Mouse (Mus musculus) frontal cortex, postnatal 10 days (tissue): ENCODE measurements around the gene Nxf1.
A peak's percentile ranks its signal among the peaks of the same experiment; 100 is the strongest.

Source experiments
- DNase-seq, 2 experiments: peaks; one replicate each; pipeline ENCODE4 v3.0.0; 2022; ENCODE audit warnings: low spot score in 2 of 2, mixed read lengths in 1 of 2

The Nxf1 gene

DNA sequence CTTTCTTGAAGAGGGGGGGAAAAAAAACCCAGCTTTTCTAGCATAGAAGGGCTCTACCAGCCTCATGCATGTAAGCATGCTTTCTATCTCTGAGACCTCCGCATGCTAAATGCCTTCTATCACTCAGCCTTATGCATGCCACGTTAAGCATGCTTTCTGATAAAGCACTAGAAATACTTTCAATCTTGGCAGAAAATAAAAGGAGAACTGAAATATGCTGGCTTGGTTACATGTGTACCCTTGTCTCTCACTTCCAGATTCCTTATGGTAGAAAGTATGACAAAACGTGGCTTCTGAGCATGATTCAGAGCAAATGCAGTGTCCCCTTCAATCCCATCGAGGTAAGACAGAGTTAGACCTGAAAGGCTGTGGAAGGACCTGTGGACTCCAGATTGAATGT, 6.4 kb downstream of the Nxf1 start:
- no peak for DNase-seq

DNA sequence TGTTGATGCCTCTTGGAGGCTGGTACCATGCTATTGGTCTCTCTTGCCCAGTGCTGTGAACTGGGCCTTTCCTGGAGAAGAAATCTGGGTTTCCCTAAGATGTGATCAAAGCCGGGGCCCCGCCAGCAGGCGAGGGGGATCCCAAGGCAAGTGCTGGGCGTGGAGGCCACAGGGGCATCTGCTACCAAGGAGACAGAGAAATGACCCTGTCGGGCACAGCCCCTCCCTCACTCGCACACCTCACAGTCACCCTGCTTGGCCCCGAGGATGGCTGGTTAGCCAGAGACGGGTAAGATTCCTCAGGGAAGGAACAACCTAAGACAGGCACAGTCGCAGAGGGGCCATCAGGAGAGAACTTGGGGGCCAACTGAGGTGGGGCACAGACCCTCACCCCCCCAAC, 8.7 kb downstream of the Nxf1 start:
- DNase-seq, result no peak

DNA sequence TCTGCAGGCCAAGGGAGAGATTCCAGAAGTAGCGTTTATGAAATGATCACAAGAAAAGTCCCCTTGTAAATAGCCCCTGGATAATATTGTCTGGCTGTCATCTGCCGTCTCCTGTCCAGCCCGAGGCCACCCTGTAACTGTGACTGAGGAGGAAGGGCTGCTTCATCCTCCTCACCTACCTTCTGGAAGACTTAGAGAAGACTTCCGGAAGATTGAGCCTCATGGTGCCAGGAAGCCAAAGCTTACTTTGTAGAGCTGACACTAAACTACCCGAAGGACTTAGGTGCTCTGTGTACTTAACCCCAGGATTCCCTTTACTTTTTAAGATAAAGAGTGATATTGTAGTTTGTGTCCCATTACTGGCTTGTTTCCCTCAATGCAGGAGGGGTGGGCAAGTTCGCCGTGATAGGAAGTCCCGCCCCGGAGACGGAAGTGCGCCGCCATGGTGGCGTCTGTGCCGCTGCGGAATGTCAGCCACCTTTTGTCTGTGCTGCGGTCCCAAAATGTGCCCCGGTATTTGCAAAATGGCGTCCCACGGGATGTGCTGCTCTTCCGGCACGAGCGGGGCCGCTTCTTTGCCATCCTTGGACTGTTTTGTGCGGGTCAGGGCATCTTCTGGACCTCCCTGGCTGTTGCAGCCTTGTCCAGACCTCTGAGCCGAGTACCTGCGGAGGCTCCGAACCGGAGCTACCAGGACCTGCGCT, 13.8 kb downstream of the Nxf1 start, which contains the start of gene Tmem223:
Gene Tmem223, plus strand, starts transcription at position 430 of the 704 bp plus-strand sequence.
- peak; percentile 69 to 78 for DNase-seq

DNA sequence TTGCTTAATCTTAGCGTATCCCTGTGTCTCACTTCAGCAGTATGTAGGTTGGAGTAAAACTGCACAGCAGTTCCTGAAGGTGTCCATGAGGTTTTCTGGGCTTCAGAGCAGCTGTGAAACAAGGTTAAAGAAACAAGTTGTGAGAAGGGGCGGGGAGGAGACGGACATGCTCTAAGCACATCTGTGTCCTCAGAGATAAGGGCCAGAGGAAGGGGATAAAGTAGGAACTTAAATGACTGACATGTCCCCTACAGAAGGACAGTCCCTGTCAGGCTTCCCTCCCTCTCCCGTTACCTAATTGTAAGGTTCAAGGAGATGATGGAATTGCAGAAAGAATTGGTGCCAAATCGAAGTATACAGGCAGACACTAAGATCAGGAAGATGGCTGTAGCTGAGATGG, 16.1 kb downstream of the Nxf1 start:
- no peak for DNase-seq

DNA sequence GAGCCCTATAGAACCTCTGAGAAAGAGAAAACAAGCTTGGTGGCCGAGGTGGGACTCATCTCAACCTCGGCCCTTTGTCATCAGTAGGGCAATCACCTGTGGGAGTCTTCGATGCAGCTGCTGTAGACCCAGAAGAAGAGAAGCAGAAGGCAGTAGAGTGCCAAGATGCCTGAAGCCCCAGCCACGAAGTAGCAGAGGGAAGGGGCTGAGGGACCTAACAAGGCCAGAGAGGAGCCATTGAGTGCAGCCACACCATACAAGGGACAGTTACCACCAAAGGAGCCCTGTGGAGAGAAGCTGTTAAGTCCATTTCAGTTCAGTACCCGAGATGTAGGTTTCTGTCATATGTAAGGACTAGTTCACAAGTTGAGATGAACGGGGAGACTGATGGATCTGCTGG, 16.5 kb downstream of the Nxf1 start:
- DNase-seq, result no peak

DNA sequence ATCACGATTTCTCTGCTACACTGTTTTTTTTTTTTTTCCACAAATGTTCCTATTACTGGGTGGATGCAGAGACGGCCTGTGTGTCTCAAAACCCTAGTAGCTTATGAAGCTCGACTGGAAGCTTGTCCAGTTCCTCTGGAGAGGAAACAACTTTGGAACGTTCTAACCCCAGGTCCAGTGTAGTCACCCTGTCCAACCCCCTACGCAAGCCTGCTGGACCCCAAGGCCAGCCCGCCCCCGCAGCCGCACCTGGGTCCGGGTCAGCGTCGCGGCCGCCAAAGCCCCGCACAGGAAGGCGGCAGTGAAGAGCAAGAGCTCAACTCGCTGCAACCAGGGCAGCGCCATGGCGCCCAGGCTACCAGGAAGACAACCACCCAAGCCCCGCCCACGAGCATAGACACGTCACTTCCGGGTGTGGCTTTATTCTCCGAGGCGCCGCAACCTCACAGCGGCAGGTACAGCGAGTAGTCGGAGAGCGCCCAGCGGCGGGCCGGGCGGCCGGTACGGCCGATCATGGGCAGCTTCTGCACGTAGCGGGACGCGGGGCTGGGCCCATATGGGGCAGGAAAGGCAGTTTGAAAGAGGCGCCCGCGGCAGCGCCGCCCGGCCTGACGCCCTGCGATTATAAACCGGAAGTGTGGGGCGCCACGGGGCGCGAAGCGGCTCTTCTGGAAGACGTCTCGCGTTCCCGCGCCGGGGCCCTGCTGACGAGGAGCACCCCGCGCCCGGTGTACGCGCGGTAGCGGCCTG, 17.4 kb downstream of the Nxf1 start, which contains the start of gene Tmem179b:
Gene Tmem179b, minus strand, starts transcription at position 382 of the 750 bp plus-strand sequence.
- DNase-seq, result peak; percentile 92 to 95

DNA sequence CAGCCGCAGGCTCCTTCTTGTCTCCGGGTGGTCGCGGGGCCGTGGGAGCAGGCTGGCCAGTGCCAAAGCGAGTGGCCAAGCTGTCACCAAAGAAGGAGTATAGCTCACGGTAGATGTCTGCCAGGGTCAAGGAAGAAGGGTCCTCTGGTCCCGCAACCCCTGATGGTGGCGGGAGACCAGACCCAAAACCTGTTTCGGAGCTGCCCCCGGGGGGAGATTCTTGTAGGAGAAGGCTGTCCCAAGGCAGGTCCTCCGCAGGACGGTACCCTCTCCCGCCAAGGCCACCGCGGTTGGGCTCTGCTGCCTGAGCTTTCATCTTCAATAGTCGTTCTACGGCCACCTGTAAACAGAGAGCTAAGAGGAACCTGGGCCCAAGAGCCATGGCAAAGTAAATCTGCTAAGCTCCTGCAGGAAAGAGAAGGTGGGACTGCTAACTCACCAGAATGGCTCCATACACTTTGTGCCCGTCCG, 18.1 kb downstream of the Nxf1 start:
- no peak for DNase-seq

DNA sequence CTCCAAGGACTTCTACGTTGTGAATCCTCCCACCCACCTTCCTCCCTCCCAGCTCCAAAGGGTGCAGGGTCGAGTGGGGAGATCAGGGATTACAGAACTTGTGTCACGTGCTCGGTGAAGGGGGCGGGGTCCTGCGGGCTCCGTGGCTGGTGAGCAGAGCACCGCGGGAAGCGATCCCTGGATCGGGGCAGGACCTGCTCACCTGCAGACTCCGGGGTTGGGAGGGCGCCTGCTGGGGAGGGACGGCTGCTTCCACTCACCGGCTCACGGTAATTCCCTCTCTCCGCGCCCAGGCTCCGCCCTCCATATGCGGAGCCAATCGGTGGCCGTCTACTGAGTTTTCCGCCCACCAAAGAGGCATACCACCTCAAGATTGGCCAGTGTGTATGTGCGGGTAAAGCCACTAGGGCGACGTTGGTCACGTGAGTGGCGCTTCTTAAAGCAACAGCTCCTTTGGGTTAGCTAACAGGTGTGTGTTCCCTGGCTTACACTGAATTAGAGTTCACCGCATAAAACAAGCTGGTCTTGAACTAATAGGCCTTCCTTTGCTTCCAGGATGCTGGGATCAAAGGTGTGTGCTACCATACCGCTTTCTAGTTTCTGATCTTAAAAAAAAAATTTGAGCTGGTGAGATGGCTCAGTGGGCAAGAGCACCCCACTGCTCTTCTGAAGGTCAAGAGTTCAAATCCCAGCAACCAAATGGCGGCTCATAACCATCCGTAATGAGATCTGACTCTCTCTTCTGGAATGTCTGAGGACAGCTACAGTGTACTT, 29.3 kb downstream of the Nxf1 start, which contains the start of gene Taf6l:
Gene Taf6l, minus strand, starts transcription at position 410 of the 774 bp plus-strand sequence.
- peak; percentile 91 for DNase-seq

DNA sequence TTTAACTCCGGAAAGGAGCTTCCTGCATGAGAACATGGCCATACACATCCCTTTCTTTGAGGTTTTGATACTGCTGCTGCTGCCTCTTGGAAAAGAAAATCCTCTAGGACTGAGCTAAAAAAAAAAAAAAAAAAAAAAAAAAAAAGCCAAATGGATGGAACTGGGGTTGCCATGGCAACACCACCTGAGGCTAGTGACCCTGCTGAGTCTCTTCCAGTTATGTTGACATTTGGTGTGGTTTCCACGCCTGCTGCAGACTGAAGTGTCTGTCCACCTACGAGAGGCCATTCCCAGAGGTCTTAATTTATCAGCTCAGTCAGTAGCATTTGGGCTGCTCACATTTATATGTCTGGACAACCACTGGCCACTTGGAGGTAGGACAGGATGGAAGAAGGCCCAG, 31.6 kb downstream of the Nxf1 start:
- DNase-seq, result no peak

DNA sequence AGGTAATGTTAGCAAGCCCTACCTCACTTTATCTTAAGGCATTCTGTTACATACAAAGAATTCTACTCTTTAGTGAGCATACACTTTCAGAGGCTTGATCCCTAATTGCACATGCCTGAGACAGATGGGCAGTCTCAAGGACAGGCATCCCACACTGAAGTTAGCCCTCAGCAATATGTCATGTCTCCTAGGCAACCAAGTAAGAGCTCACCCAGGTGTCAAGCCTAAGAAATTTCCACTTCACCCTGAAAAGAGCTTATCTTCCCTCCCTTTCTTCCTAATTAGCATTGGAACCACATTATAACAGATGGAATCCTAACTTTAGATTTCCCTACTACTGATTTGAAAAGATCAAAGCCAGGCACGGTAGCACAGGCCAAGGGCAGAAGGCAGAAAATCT, 32.3 kb downstream of the Nxf1 start:
- no peak for DNase-seq

DNA sequence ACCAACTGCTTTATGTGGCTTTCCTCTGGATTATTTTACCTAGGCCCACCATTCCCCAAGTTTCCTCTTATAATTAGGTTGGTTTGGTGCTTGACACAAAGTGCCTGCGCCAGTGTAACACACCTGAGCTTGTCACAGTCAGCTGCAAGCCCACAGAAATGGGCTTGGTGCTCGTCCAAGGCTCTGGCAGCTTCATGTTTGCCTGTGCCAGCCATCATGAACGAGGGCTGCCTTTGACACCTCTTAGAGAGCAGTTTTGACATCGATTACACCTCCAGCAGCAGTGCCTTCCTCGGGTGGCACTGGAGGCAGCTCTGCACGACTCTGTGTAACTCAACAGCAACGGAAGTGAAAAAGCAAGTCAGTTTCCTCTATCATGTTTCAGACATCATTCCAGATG, 33.3 kb downstream of the Nxf1 start:
- DNase-seq, result no peak

DNA sequence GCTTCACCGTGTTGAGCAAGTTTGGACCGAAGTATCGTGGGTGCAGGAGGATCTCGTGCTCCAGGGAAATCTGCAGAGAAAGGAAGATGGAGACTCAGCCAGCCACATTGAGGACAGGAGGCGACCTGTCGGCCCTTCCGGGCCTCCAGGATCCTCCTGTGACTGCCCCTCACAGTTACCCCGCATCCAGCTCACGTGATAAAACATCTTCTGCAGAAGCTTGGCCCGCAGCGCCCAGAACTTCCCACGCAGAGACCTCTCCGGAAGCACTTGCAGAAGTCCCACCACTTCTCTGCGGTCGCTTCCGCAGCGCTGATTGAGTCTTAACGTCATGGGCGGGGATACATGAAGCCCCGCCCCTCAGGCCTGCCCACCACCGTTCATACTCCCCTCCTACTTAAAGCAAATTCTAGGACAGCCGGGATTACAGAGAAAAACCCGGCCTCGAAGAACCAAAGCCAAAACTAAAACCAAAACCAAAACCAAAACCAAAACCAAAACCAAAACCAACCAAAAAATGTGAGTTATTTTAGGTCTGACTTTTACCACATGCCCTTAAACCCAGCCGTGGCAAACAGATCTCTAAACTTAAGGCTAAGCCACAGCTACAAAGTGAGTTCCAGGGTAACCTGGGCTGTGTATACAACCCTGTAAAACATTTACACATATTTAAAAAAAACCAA, 41.5 kb downstream of the Nxf1 start, which contains the start of gene Polr2g:
Gene Polr2g, minus strand, starts transcription at position 314 of the 683 bp plus-strand sequence.
- peak; percentile 86 to 88 for DNase-seq

DNA sequence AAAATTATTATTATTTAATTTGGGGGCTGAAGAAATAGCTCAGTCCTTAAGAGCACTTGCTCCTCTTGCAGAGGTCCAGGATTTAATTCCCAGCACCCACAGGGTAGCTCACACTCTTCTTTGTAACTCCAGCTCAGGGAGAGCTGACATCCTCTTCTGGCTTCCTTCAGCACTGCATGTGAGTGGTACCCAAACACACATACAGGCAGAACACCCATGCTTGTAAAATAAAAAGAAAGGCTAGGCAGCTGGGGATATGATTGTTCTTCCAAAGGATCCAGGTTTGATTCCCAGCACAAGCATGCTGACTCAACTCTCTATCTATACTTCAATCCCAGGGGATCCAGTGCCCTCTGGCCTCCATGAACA, 42.1 kb downstream of the Nxf1 start:
- DNase-seq, result no peak

DNA sequence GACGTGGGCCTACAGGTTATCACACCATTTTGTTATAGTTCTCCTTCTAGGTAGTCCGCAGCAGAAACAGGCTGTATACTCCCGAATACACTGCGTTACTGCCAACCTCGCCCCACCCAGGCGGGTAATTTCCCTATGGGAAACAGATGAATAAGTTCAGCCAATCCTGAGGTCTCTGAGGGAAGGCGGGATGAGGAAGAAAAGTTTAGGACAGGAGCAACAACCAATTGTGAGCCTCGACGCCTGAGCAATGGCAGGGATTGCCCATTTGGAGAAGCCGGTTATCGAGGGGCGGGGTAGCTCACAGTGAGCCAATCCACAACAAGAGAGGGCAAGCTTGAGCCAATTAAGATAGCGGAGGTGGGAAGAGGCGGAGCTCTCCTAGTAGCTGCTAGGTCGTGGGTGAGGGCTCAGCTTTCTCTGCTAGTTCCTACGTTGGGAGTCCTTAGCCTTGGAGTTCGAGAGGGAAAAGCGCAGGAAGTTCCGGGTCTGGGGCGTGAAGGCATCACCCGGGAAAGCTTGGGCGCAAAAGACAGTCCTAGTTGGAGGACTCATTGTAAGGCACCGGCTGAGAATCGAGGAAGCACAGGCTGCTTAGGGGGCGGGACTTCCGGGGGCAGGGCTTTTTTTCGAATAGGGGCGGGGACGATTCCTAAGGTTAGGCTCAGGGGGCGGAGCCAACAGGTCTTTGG, 45.4 kb downstream of the Nxf1 start, which contains the start of gene Zbtb3:
Gene Zbtb3, plus strand, starts transcription at position 426 of the 692 bp plus-strand sequence.
- DNase-seq, result peak; percentile 94 to 96

DNA sequence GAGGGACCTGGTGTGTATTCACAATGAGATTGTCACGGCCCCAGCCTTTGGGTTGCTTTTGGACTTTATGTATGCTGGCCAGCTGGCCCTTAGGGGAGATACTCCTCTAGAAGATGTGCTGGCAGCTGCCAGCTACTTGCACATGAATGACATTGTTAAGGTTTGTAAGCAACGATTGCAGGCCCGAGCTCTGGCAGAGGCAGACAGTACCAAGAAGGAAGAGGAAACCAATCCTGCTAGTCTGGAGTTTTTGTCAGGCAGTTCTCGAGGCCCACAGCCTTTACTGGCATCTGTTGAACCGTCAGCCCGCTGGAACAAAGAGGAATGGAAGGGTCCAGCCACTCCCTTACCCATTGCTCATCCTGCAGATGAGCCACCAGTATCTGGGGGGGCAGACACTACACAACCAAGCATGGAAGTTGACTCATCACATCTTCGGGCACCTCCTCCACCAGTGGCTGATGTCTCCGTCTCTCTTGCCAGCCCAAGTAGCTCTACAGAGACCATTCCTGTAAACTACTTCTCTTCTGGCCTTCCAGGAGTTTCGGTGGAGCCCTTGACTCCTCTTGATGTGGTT, 46.4 kb downstream of the Nxf1 start:
- no peak for DNase-seq

DNA sequence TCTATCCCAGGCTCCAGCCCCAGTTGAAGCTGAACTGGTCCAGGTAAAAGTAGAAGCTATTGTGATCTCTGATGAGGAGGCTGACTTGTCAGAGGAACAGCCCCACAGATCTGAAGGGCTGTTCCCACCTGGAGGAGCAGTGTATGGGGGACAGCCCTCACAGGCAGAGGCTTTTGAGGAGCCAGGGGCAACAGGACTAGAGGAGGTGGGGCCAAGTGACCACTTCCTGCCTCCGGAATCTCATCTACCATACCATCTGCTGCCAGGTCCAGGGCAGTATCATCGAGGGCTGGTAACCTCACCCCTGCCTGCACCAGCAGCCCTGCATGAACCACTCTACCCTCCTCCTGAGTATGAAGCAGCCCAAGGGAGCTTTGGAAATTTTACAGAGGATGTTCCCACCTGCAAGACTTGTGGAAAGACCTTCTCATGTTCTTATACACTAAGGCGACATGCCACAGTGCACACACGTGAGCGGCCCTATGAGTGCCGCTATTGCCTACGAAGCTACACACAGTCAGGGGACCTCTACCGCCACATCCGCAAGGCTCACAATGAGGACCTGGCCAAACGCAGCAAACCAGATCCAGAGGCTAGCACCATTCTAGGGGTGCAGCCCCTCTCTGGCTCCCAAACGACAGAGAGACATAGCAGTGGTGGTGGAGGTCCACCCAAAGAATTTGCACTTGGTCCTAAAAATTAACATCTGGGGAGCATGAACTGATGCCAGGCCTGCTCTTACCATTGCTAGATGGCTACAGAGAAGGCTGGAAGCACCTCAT, 47.2 kb downstream of the Nxf1 start:
- DNase-seq, result no peak

DNA sequence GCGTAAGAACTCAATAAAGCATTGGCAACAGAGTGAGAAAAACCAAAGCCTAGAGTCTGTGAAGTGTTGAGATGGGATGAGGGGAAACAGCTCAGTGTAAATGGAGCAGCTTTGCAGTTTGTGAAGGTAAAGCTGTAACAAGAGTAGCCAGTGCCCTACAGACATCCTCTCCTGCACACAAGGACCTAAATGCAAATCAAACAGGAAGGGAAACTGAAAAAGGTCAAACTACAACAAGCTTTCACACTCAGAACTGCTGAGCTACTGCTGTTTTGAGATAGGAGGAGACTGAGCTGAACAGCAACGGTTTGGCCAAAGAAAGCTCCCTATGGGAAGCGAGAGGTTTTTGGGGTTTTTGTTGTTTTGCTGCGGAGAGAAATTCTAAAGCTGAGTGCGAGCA, 49.9 kb downstream of the Nxf1 start:
- DNase-seq, result no peak

DNA sequence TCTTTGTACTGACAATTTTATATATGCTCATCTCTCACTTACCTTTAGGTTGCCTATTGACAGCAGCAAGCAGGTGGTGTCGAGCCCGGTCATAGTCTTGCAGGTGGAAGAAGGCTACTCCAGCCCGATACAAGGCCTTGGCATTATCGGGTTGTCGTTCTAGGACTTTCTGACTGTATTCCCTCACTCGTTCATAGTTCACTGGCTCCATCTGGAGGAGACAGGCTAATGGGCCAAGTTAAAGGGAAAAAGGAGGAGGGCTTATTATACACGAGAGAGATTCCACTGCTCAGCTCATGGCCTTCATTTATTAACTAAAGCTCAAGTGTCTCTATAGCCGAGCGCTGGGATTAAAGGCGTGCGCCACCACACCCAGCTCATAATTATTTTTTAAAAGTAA, 58.9 kb downstream of the Nxf1 start:
- no peak for DNase-seq

DNA sequence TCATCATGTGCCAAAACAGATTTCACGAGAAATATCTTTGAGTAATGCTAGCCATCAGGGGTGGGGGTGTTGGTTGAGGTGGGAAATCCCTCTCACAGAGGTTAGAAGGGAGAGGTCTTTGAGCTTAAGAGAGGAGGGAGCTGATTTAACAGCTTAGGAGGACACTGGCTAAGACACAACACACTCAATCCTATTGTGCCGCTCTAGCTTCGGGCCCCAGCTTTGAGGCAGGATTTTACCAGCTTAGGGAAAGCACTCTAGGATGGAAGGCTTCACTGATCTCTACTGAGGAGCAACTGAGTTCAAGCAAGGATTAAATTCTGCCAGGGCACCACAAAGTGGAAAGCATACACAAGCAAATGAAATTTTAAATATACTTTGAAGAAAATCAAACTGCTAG, 60.1 kb downstream of the Nxf1 start:
- no peak for DNase-seq
